Mouse (Mus musculus) C3H10T1/2 (cell line): ENCODE data around the gene Rpl36a. TPM values are rescaled to one million over a fixed set of nuclear protein-coding genes. Genes with fewer than 3 reads are reported as not detected.

Experiments
- polyA plus RNA-seq, 2 experiments: library from polyadenylated mRNA; unstranded; fragments of >200 nt; fragmentation: generic; extraction: Trizol; gene quantifications; one replicate each; pipeline ENCODE4 v1.2.1; 2012; ENCODE audit warnings: missing spikeins in 2 of 2

The Rpl36a gene
- 1,000 to 10,000 TPM; 1,376 to 2,370 TPM for polyA plus RNA-seq

DNA sequence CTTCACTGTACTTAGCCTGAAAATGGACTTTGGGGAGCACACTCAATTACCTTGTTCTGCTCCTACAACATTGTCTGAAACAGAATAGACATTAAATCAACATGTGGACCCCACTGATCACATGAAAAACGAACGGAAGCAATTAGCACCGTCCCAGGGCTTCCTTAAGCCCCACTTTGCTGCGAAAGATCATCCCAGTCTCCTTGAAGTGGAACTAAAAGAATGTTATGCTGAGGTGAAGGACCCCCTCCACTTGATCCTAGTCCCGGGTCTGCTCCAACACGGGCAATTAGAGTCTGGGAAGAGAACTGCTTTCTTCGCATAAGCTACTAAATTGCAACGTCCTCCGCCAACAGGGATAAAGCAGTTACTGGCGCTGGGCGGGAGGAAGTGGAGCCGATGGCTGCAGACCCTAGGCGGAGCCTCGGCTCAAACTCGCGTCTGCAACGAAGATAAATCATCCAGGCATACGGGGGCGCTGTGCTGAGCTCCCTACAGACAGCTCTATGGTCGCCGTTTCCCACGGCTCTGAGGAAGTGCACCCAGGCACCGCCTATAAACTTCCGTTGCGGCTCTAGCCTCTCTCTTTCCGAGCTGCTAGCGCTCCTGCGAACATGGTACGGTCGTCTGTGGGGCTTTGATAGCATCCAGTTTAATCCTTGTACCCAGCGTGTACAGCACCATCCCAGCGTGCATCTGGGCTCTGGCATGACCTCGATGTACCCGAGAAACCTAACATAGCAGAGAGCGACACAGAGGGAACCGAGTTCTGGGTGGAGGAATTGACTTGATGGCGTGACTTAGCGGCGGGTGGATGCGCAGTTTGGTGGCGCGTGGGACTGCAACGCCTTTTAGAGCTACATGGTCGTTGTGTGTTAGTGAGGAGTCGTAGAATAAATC, at the start of gene Rpl36a:
Gene Rpl36a, plus strand, starts transcription at position 552 of the 900 bp plus-strand sequence.

DNA sequence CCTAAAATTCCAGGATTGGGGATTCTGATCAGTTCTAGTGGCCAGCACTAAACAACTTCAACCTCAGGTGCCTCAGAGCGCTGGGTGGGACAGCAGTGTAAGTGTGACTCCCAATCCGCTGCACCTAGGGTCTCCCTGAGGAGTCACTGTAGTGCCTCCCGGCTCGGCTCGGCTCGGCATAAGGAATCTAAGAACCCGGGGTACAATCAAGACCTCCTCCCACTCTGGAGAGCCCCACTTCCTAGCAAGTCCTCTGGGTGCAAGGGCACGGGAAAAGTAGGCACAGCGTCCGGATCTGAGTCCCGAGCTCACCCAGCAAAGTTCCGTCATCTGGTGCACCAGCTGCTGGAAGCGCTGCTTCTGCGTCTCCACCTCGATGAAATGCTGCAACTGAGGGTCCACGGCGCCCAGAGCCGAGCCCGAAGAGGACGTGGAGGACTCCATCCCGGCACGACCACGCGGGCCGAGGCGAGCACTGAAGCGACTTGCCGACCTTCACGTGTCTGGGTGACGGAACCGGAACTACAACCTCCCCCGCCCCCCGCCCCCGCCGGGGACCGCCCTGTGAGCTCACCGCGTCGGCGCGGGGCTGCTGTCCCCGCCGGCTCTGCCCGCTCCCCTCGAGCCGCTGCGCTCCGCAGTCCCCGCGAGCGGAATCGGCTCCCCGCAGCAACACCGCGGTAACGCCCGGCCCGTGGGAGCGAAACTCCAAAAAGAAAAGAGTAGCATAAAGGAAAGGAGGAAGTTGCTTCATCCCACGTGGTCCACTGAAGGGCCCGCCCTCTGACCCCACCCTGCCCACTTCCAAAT, 44.1 kb upstream of the Rpl36a start, which contains the start of gene Timm8a1:
Gene Timm8a1, minus strand, starts transcription at position 721 of the 810 bp plus-strand sequence.

DNA sequence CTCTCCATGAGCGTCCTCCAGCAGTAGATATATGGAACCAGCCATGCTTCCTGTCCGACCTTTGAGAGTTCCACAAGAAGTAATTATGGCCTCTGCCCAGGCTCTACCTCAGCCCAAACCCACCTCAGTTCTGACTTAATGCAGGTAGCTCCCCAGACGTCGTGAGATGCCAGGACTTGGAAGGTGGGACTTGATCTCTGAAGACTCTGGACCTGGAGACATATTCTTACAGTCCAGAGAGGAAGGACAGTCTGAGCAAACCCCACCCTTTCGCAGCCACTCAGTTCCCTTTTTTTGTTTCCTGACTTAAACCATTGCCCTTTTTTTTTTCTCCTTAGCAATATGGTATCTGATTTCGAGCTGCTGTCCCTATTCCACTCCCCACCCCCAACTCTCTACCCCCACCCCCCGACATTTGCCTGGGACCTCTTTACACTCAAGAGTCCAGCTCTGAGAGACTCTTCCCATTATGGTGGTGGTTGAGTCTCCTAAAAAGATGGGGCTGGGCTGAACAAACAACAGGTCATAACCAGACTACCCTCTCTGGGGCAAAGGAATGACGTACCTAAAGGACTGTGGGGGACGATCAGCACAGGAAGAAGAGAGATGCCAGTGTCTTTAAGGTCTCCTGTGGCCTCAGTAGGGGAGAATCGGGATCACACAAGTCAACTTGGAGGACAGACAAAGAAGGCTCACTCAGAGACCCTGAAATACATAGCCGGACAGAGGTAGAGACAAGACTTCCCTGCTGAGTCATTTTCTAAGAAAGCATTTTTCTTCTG, 2.4 kb upstream of the Rpl36a start, which contains the start of gene Btk:
Gene Btk, minus strand, starts transcription at position 683 of the 782 bp plus-strand sequence.

DNA sequence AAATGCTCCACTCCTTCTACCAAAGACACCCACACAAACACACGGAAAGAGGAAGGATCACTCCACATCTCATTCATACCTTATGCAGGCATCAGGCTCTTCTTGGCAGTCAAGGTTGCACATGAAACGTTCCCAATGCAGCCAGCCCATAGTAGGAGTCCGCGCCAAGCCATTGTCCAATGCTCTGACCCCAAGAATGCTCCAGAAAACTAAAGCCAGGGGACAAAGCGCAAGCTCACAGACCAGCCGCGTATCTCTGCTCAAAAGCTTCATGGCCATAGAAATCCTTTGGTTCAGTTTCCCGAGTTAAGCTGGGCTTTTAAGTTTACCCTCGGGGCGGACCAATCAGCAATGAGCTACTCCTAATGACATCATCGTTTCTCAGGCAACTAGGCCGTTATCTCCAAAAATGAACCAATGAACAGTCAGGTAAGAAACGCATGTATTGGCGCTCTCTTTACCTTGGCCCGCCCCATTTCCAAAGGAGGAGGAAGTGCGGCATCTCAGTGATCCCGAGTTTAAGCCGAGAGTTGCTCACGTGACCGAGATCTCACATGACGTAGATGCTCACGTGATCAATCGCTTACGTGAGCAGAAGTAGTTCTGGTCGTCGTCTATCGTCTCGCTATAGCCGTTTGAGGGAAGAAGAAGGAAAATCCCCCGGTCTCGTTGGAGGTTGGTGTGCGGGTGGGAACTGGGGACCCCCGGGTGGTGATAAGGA, 15.4 kb downstream of the Rpl36a start, which contains the start of the genes Gla and Hnrnph2:
Gene Gla, minus strand, starts transcription at position 467 of the 721 bp plus-strand sequence.
Gene Hnrnph2, plus strand, starts transcription at position 521 of the 721 bp plus-strand sequence.

Other genes starting within 250 kb of the Rpl36a start
- gene Drp2, start 181.1 kb upstream of the Rpl36a start, polyA plus RNA-seq = under 1 TPM; 0.08 to 0.60 TPM
- not detected for gene Taf7l, start 109.2 kb upstream of the Rpl36a start, polyA plus RNA-seq
- gene Timm8a1, start 43.8 kb upstream of the Rpl36a start, polyA plus RNA-seq = 1 to 10 TPM; 7.0 to 9.3 TPM
- gene Btk, start 2.1 kb upstream of the Rpl36a start, polyA plus RNA-seq = under 1 TPM in 1 of 2 experiments, not detected in 1; 0.02 TPM
- gene Gla, start 15.5 kb downstream of the Rpl36a start, polyA plus RNA-seq = 1 to 10 TPM; 3.0 to 7.0 TPM
- gene Hnrnph2, start 15.5 kb downstream of the Rpl36a start, polyA plus RNA-seq = 10 to 100 TPM in 1 of 2 experiments, 1 to 10 TPM in 1; 2.5 to 21.0 TPM
- gene Armcx4, start 100.9 kb downstream of the Rpl36a start, polyA plus RNA-seq = 1 to 10 TPM in 1 of 2 experiments, under 1 TPM in 1; 0.19 to 2.6 TPM
- 1 to 10 TPM in 1 of 2 experiments, under 1 TPM in 1; 0.42 to 5.2 TPM for gene Armcx1, start 132.3 kb downstream of the Rpl36a start, polyA plus RNA-seq
- gene Armcx6, start 165.8 kb downstream of the Rpl36a start, polyA plus RNA-seq = 10 to 100 TPM in 1 of 2 experiments, 1 to 10 TPM in 1; 2.4 to 12.4 TPM
- 10 to 100 TPM in 1 of 2 experiments, 1 to 10 TPM in 1; 1.3 to 14.9 TPM for gene Armcx3, start 170.9 kb downstream of the Rpl36a start, polyA plus RNA-seq
- 10 to 100 TPM; 16.9 to 72.0 TPM for gene Armcx2, start 223.6 kb downstream of the Rpl36a start, polyA plus RNA-seq